Mouse (Mus musculus): ENCODE results near the gene Odaph. TPM values are rescaled to one million over a fixed set of nuclear protein-coding genes. Genes with fewer than 3 reads are reported as not detected.
A peak's percentile ranks its signal among the peaks of the same experiment; 100 is the strongest.
"Not testable (repeated sequence)": the region's sequence is repeated elsewhere in the genome, so short reads cannot be mapped to it uniquely, and the experiment has no call there.

The Odaph gene
- not detected for total RNA-seq (2022)

GRCm38 (mm10) chr5:91987236-91987635, at the start of gene Odaph:
Gene Odaph, plus strand, starts transcription at chr5:91987475.
- DNase-seq (ENCODE audit: low spot score in 2 of 2): no peak

- DNase-seq (ENCODE audit: low spot score in 2 of 2): not testable (repeated sequence)
Measured at GRCm38 (mm10) chr5:91945609-91946008, 41.7 kb upstream of the Odaph start.

GRCm38 (mm10) chr5:91947008-91947407, 40.3 kb upstream of the Odaph start:
- no peak for DNase-seq (ENCODE audit: low spot score in 2 of 2)

- DNase-seq (ENCODE audit: low spot score in 2 of 2): no peak
Measured at GRCm38 (mm10) chr5:91949441-91949840, 37.8 kb upstream of the Odaph start.

- DNase-seq (ENCODE audit: low spot score in 2 of 2): no peak
Measured at GRCm38 (mm10) chr5:91951404-91951803, 35.9 kb upstream of the Odaph start.

- DNase-seq (ENCODE audit: low spot score in 2 of 2): no peak
Measured at GRCm38 (mm10) chr5:91956991-91957760, 30.1 kb upstream of the Odaph start.

- no peak for DNase-seq (ENCODE audit: low spot score in 2 of 2)
Measured at GRCm38 (mm10) chr5:91959096-91959495, 28.2 kb upstream of the Odaph start.

GRCm38 (mm10) chr5:91959986-91960385, 27.3 kb upstream of the Odaph start:
- DNase-seq (ENCODE audit: low spot score in 2 of 2): no peak

- DNase-seq (ENCODE audit: low spot score in 2 of 2): no peak
Measured at GRCm38 (mm10) chr5:91960606-91961254, 26.5 kb upstream of the Odaph start.

- no peak for DNase-seq (ENCODE audit: low spot score in 2 of 2)
Measured at GRCm38 (mm10) chr5:91961370-91961769, 25.9 kb upstream of the Odaph start.

- no peak for DNase-seq (ENCODE audit: low spot score in 2 of 2)
Measured at GRCm38 (mm10) chr5:91962259-91962638, 25.0 kb upstream of the Odaph start.

GRCm38 (mm10) chr5:91962639-91963440, 24.4 kb upstream of the Odaph start, which contains the start of gene Rchy1:
Gene Rchy1, minus strand, starts transcription at chr5:91963068.
- peak; percentile 86 to 91 for DNase-seq (ENCODE audit: low spot score in 2 of 2)

- no peak for DNase-seq (ENCODE audit: low spot score in 2 of 2)
Measured at GRCm38 (mm10) chr5:91972046-91972445, 15.2 kb upstream of the Odaph start.

GRCm38 (mm10) chr5:91974002-91974401, 13.3 kb upstream of the Odaph start:
- no peak for DNase-seq (ENCODE audit: low spot score in 2 of 2)

GRCm38 (mm10) chr5:91975758-91976157, 11.5 kb upstream of the Odaph start:
- no peak for DNase-seq (ENCODE audit: low spot score in 2 of 2)

- no peak for DNase-seq (ENCODE audit: low spot score in 2 of 2)
Measured at GRCm38 (mm10) chr5:91976566-91977396, 10.5 kb upstream of the Odaph start.

- no peak for DNase-seq (ENCODE audit: low spot score in 2 of 2)
Measured at GRCm38 (mm10) chr5:91977397-91977770, 9.9 kb upstream of the Odaph start.

- no peak for DNase-seq (ENCODE audit: low spot score in 2 of 2)
Measured at GRCm38 (mm10) chr5:91981176-91981840, 6.0 kb upstream of the Odaph start.

- DNase-seq (ENCODE audit: low spot score in 2 of 2): no peak
Measured at GRCm38 (mm10) chr5:91983490-91983889, 3.8 kb upstream of the Odaph start.

- DNase-seq (ENCODE audit: low spot score in 2 of 2): no peak
Measured at GRCm38 (mm10) chr5:91985721-91986120, 1.6 kb upstream of the Odaph start.

- DNase-seq (ENCODE audit: low spot score in 2 of 2): no peak
Measured at GRCm38 (mm10) chr5:91987799-91988198, 524 bp downstream of the Odaph start.

Data from gastrocnemius, adult 8-10 months (tissue).